Mouse (Mus musculus) spleen, embryonic (tissue): ENCODE data around the gene Gm9970.
"Not testable (repeated sequence)": the region's sequence is repeated elsewhere in the genome, so short reads cannot be mapped to it uniquely, and the experiment has no call there.

ENCODE experiments used
- CTCF ChIA-PET: fragments of 350-600 bp; sonication (Branson Sonifier 250); formaldehyde crosslinking; loops from one replicate; lab custom pipeline; 2022; lab: Charles Lee

Gene Gm9970

GRCm38 (mm10) chr5:31226641-31227040 is 14.4 kb downstream of the Gm9970 start:
- CTCF ChIA-PET = no interaction called here

- CTCF ChIA-PET = no interaction called here
Observed at GRCm38 (mm10) chr5:31222696-31223095, 18.3 kb downstream of the Gm9970 start.

- CTCF ChIA-PET = no interaction called here
Observed at GRCm38 (mm10) chr5:31221304-31221945, 19.6 kb downstream of the Gm9970 start.

- CTCF ChIA-PET = no interaction called here
Observed at GRCm38 (mm10) chr5:31220448-31221303, 20.4 kb downstream of the Gm9970 start, which contains the start of gene Ppm1g. Ppm1g (minus strand) TSS chr5:31220687.

- CTCF ChIA-PET = no interaction called here
Observed at GRCm38 (mm10) chr5:31219911-31220447, 21.1 kb downstream of the Gm9970 start.

- CTCF ChIA-PET = interaction anchor here (1.2 kb wide), 1 partner anchor 109 kb away, joined by 3 read pairs; no protein-coding TSS in a partner anchor
Observed at GRCm38 (mm10) chr5:31219474-31219873, 21.6 kb downstream of the Gm9970 start.

GRCm38 (mm10) chr5:31219070-31219469 is 22.0 kb downstream of the Gm9970 start:
- CTCF ChIA-PET = interaction anchor here (0.6 to 1.2 kb wide), 3 partner anchors 33 to 303 kb away, joined by 3 to 5 read pairs (median 3); no protein-coding TSS in a partner anchor

- CTCF ChIA-PET = interaction anchor here (0.7 to 1.2 kb wide), 3 partner anchors 32 to 509 kb away, joined by 3 read pairs; no protein-coding TSS in a partner anchor
Observed at GRCm38 (mm10) chr5:31218294-31218693, 22.7 kb downstream of the Gm9970 start.

- CTCF ChIA-PET = not testable (repeated sequence)
Observed at GRCm38 (mm10) chr5:31216554-31216953, 24.5 kb downstream of the Gm9970 start.

GRCm38 (mm10) chr5:31204421-31204820 is 36.6 kb downstream of the Gm9970 start:
- CTCF ChIA-PET = interaction anchor here (1.1 kb wide), 1 partner anchor 11 kb away, joined by 3 read pairs; no protein-coding TSS in a partner anchor

- CTCF ChIA-PET = interaction anchor here (1.1 kb wide), 1 partner anchor 11 kb away, joined by 3 read pairs; no protein-coding TSS in a partner anchor
Observed at GRCm38 (mm10) chr5:31203866-31204265, 37.2 kb downstream of the Gm9970 start.

- CTCF ChIA-PET = no interaction called here
Observed at GRCm38 (mm10) chr5:31202933-31203332, 38.1 kb downstream of the Gm9970 start.

GRCm38 (mm10) chr5:31201742-31202590 is 39.1 kb downstream of the Gm9970 start, which contains the start of gene Zfp513:
Zfp513 (minus strand) TSS chr5:31202303.
- CTCF ChIA-PET = no interaction called here

GRCm38 (mm10) chr5:31201042-31201741 is 39.8 kb downstream of the Gm9970 start:
- CTCF ChIA-PET = no interaction called here

GRCm38 (mm10) chr5:31200327-31200768 is 40.7 kb downstream of the Gm9970 start:
- CTCF ChIA-PET = no interaction called here

GRCm38 (mm10) chr5:31199893-31200292 is 41.1 kb downstream of the Gm9970 start:
- CTCF ChIA-PET = no interaction called here

- CTCF ChIA-PET = no interaction called here
Observed at GRCm38 (mm10) chr5:31199321-31199892, 41.6 kb downstream of the Gm9970 start.

- CTCF ChIA-PET = no interaction called here
Observed at GRCm38 (mm10) chr5:31198616-31199320, 42.3 kb downstream of the Gm9970 start.

GRCm38 (mm10) chr5:31198170-31198569 is 42.9 kb downstream of the Gm9970 start:
- CTCF ChIA-PET = no interaction called here
